Mouse (Mus musculus): ENCODE results near the gene Cybrd1.

GRCm38 (mm10) chr2:71082416-71082815 lies 35.3 kb upstream of the Cybrd1 start:
- TF ChIP-seq EP300 (IDR thresholded peaks at IDR 0.05; ENCODE audit: insufficient read depth, low read depth, low read length) (no peak), CTCF (IDR thresholded peaks at IDR 0.05; ENCODE audit: low read depth, low read length) (no peak), POLR2A (IDR thresholded peaks at IDR 0.05; ENCODE audit: insufficient read depth, low read length) (no peak)

Data from ES-Bruce4 (cell line).